Mouse (Mus musculus): ENCODE data around the gene Tomm5.

DNA sequence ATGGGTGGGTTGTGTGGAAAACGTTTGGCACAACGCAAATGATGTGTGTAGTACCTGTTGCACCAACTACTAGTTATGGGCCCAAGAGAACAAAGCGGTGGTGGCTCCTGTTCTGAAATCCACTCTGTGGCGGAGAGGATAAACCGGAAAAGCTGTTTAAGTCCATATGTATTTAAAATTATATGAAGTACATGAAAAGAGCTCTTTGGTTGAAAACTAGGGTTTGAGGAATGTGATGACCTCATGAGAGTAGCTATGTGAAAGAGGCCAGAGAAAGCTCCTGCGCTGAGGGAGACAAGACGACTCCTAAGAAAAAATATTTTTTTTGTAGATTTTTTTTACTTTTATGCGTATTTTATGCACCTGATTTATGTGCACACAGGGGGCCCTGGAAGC is 23.0 kb downstream of the Tomm5 start:
- TF ChIP-seq POLR2A (IDR thresholded peaks at IDR 0.05; ENCODE audit: control insufficient read depth, low read depth, low read length) (no peak), CTCF (IDR thresholded peaks at IDR 0.05; ENCODE audit: control insufficient read depth, insufficient read depth, insufficient replicate concordance, low read depth, low read length) (no peak)
